8 mouse cellular contexts compared by ENCODE assay signal in the genomic region with DNA sequence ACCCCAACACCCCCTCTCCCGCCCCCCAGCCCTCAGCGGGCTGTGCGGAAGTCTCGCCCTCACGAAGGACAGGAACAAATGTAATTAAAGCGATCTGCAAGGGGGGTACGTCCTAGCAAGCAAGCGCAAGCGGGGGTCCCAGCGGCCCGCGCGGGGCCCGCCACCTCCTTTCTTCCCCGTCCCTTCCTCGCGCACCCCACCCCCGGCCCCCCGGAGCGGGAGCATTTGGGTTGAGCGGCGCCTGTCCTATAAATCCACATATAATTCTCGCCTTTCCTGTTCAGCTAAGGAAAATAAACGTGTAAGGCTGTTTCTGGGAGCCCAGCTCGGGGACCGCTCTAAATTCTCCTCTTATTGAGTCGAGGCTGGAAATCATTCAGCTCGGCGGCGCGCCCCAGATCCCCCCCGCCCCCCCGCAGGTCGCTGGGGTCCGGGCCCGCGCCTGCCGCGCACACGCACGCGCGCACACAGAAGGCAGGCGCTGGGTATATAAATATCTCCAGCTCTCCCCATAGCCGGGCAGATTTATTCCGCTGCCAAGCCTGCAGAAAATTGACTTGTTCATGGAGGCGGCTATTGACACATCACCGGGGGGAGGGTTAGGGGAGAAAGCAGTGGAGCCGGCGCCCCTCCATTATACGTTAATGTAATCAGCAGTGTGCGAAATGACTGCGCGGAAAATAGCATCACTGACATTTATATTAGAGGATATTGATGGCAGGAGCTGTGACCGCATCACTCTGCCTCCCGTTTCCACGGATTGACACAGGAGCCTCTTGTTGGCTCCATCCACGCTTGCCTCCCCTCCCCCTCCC.
A peak's percentile ranks its signal among the peaks of the same experiment; 100 is the strongest.
DNase-seq lines count a peak whose midpoint lies in the region; ATAC-seq and TF ChIP-seq lines count a peak whose summit lies in the region.

No protein-coding gene starts in this region.

- no peak for TF ChIP-seq POLR2A in kidney, adult 2 months (IDR thresholded peaks at IDR 0.05; ENCODE audit: low read depth, low read length)

- ATAC-seq in forebrain, embryonic 13.5 days = peak; percentile 84
- ATAC-seq in hindbrain, embryonic 11.5 days (ENCODE audit: low FRiP score) = peak; percentile 83

- no peaks in the 10 kb centered on the region for H3K36me3 ChIP-seq in kidney, adult 2 months (ENCODE audit: control insufficient read depth, insufficient read depth, low read length)
- no peaks in the 10 kb centered on the region for H3K36me3 ChIP-seq in forebrain, embryonic 13.5 days (ENCODE audit: poor library complexity, severe bottlenecking)
- H3K36me3 ChIP-seq in hindbrain, embryonic 11.5 days (ENCODE audit: control insufficient read depth, insufficient read depth, low read length) = no peaks in the 10 kb centered on the region

- H3K4me2 ChIP-seq in forebrain, embryonic 13.5 days = peak overlapping the region; percentile 89
- H3K4me2 ChIP-seq in hindbrain, embryonic 11.5 days (replicated peaks; ENCODE audit: low read depth, low read length) = peak overlapping the region; percentile 96

- WGBS in kidney, adult 2 months = 1% methylated on average over 57 of the region's 58 CpGs
- WGBS in forebrain, embryonic 13.5 days = 1% methylated on average over 55 of the region's 58 CpGs
- under 1% methylated on average over 56 of the region's 58 CpGs for WGBS in hindbrain, embryonic 11.5 days

- no peak for DNase-seq in kidney, adult 2 months
- no peak for DNase-seq in kidney, adult 8-10 months
- peak; percentile 83 for DNase-seq in brain, embryonic 18.5 days (ENCODE audit: low read depth, low spot score)
- DNase-seq in hindbrain, embryonic 11.5 days (ENCODE audit: low spot score) = peak; percentile 80
- peak; percentile 79 to 93 for DNase-seq in left cerebral cortex, postnatal 25 days (ENCODE audit: low spot score in 2 of 2)
- DNase-seq in naive thymus-derived CD4-positive, alpha-beta T cell, adult 2 months (ENCODE audit: low read depth) = peak; percentile 20
- DNase-seq in spleen, adult 18-20 months = no peak

- intact Hi-C loops in left cerebral cortex, postnatal 25 days (cut with DNase I) = loop anchor here (2.0 to 5.0 kb wide), 5 partner anchors 37 to 240 kb away; a partner anchor contains a TSS

- peak overlapping the region; percentile 66 for H3K9ac ChIP-seq in forebrain, embryonic 13.5 days
- peak overlapping the region; percentile 64 for H3K9ac ChIP-seq in hindbrain, embryonic 11.5 days (ENCODE audit: low read depth, low read length)

- no peaks in the 10 kb centered on the region for H3K4me1 ChIP-seq in kidney, adult 2 months (ENCODE audit: control insufficient read depth, insufficient read depth, low read length)
- peaks cover 24% of the 10 kb centered on the region for H3K4me1 ChIP-seq in forebrain, embryonic 13.5 days
- H3K4me1 ChIP-seq in hindbrain, embryonic 11.5 days (replicated peaks; ENCODE audit: control insufficient read depth, insufficient read depth, low read length) = peaks cover 7% of the 10 kb centered on the region; the same call in 1 of the 2 replicates

- no peak overlapping the region for H3K27ac ChIP-seq in kidney, adult 2 months (ENCODE audit: insufficient read depth, low read depth, low read length)
- H3K27ac ChIP-seq in forebrain, embryonic 13.5 days = peak overlapping the region; percentile 93
- peak overlapping the region; percentile 95 for H3K27ac ChIP-seq in hindbrain, embryonic 11.5 days (ENCODE audit: low read depth, low read length)

- H3K27me3 ChIP-seq in kidney, adult 2 months (replicated peaks; ENCODE audit: control insufficient read depth, insufficient read depth, low read length) = 0 out of 2 replicates have a peak, but pooled peaks cover 1% of the 10 kb centered on the region
- H3K27me3 ChIP-seq in forebrain, embryonic 13.5 days = peaks cover 82% of the 10 kb centered on the region
- H3K27me3 ChIP-seq in hindbrain, embryonic 11.5 days (ENCODE audit: control insufficient read depth, insufficient read depth, low read length) = peaks cover 70% of the 10 kb centered on the region

- TF ChIP-seq CTCF in kidney, adult 2 months (conservative IDR thresholded peaks at IDR 0.05; ENCODE audit: insufficient read depth, insufficient read length, low read depth, low read length) = no peak

- no peaks in the 10 kb centered on the region for H3K9me3 ChIP-seq in forebrain, embryonic 13.5 days (replicated peaks)
- H3K9me3 ChIP-seq in hindbrain, embryonic 11.5 days (ENCODE audit: control insufficient read depth, low read length) = no peaks in the 10 kb centered on the region

- H3K4me3 ChIP-seq in kidney, adult 2 months (ENCODE audit: insufficient read depth, low read depth, low read length) = peak overlapping the region; percentile 36
- H3K4me3 ChIP-seq in forebrain, embryonic 13.5 days = peak overlapping the region; percentile 48
- peak overlapping the region; percentile 52 for H3K4me3 ChIP-seq in hindbrain, embryonic 11.5 days (ENCODE audit: low read depth, low read length)

Comparison
In these comparisons a context has a peak if more than half of its experiments do, and no peak if none do; other contexts are left out.
1. DNase-seq: peak in brain, embryonic 18.5 days (single experiment), hindbrain, embryonic 11.5 days (single experiment), left cerebral cortex, postnatal 25 days (2 of 2) and naive thymus-derived CD4-positive, alpha-beta T cell, adult 2 months (single experiment); none in kidney, adult 2 months (single experiment), kidney, adult 8-10 months (0 of 2) and spleen, adult 18-20 months (0 of 2).
2. Peak in every context shown above with its lines, with median percentiles within 50 percentile points of each other: H3K4me3 ChIP-seq.